Mouse (Mus musculus): ENCODE measurements at regions not wholly inside any gene's neighbourhood (a gene's known extent, or its start where the extent isn't known, plus 50 kb on each side); places are given as distances from the start of the nearest gene placed in this dataset.

- DNase-seq (ENCODE audit: low spot score in 2 of 2): no peak
Measured at GRCm38 (mm10) chr9:68072624-68073023, 232.4 kb downstream of the Vps13c start.

- no peak for DNase-seq (ENCODE audit: low spot score in 2 of 2)
Measured at GRCm38 (mm10) chr9:68077329-68077728, 237.1 kb downstream of the Vps13c start.

DNA sequence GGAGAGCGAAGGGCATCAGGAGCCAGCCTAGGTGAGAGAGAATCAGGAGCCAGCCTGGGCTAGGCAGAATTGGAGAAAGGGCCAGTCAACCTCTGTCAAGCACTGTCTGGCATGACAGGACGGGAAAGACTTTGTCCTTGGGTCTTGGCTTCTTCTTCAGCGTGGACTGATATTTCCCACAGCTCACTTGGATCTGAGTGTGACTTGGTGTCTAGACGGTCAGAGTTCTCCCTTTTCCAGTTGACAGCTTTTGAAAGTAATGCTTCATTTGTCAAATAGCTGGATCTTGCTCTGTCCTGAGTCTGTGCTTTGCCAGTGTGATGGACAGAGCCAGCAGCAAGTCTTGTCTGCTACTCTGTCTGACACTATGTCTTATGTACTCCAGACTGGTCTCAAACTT, 243.1 kb downstream of the Vps13c start:
- DNase-seq (ENCODE audit: low spot score in 2 of 2): no peak

DNA sequence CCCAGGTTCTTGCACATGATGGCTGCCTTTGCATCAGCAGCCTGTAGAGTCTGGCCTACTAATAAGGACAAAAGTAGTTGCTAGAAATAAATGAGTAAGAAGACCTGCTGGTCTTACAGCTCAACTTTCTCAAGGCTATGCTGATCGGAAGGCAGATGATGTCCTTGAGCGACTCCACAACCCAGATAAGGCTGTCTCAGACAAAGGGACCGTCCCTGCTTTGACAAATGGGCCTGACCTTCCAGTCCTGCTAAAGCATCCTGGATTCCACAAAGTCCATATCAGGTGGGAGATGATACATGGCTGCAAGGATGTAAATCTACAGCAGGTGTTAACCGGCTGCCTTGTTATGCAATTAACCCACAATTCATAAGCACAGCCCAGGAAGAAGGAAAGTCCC, 244.8 kb downstream of the Vps13c start:
- no peak for DNase-seq (ENCODE audit: low spot score in 2 of 2)

DNA sequence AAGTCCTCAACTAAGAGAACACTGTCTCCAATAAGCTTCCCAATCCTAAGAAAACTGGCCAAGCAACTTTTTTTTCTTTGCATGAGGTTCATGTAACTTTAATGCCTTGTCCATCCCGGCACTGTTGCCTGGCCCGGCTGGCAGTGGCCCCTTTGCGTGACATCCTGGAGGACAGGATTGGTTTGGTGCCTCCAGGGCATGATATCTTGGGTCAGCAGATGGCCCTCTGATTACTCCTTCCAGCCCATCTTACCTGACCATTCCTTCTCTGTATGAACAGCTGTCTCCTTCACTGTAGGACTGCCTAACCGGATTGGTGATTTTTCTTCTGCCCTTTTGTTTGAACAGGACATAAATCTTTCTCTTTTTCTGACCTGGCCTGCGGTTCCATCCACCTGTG, 254.4 kb downstream of the Vps13c start:
- DNase-seq (ENCODE audit: low spot score in 2 of 2): no peak

DNA sequence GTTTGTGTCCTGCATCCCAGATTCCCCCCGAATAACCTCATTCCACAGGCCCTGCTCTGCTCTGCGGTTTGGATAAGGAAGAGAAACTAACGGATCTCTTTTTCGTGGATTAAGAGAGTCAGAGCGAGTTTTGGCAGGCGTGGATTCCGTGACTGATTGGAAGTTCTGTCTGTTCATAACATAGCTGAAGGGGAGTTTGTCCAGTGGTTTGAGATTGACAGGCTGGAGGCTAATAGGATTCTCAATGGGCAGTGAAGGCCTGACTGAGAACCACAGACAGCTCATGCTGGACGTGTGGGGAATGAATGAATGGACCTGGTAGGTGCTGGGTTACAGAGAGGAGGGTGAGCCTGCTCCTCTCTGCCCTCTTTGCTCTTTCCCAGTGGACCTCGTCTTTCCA, 269.6 kb downstream of the Vps13c start:
- no peak for DNase-seq (ENCODE audit: low spot score in 2 of 2)

DNA sequence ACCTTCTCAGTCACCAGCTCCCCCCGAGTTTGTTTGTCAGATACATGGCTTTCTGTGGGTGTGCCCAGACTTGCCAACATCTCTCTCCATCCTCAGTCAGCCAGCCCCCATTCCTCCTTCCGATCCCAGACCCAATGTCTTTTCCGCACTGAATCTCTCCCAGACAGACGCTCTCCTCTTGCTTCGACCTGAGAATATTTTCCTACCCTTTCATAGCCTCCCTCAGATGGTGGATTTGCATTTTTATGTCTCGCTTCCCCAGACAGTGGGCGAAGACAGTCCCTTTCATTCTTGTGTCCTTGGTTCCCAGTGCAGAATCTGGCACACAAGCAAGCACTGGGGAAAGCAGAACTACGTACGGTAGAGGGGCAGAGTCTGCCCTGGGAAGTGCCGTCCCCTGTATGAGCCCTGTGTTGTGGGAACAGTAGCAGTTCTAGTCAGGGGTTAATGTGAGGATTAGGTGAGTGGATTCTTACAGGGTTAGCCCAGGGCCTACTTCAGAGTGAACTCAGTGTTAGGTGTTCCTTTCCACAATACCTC, 275.0 kb downstream of the Vps13c start:
- DNase-seq (ENCODE audit: low spot score in 2 of 2): no peak

GRCm38 (mm10) chr9:68116221-68116741, 276.1 kb downstream of the Vps13c start:
- peak in 1 of 2 experiments; percentile 16 for DNase-seq (ENCODE audit: low spot score in 2 of 2)

- no peak for DNase-seq (ENCODE audit: low spot score in 2 of 2)
Measured at GRCm38 (mm10) chr9:68118266-68118665, 278.1 kb downstream of the Vps13c start.

- DNase-seq (ENCODE audit: low spot score in 2 of 2): no peak
Measured at GRCm38 (mm10) chr9:68122266-68122665, 282.1 kb downstream of the Vps13c start.

DNA sequence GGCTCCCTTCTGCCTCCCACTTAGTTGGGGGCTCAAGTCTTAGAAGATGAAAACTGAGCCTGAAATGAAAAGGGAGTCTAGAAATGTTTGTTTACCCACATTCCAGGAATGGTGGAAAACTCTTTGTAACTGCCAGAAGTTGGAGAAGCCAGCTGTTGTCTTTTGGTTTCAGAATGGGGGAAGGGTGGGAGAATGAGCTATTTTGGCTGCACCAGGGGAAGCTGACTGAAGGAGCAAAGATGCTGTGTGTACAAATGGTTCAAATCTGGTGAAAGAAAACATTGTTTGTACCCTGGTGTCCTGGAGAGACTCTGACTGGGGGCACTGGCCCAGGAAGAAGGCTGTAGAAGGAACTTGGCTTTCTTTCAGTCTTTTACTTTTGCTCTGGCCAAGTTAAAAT, 291.1 kb downstream of the Vps13c start:
- DNase-seq (ENCODE audit: low spot score in 2 of 2): no peak

DNA sequence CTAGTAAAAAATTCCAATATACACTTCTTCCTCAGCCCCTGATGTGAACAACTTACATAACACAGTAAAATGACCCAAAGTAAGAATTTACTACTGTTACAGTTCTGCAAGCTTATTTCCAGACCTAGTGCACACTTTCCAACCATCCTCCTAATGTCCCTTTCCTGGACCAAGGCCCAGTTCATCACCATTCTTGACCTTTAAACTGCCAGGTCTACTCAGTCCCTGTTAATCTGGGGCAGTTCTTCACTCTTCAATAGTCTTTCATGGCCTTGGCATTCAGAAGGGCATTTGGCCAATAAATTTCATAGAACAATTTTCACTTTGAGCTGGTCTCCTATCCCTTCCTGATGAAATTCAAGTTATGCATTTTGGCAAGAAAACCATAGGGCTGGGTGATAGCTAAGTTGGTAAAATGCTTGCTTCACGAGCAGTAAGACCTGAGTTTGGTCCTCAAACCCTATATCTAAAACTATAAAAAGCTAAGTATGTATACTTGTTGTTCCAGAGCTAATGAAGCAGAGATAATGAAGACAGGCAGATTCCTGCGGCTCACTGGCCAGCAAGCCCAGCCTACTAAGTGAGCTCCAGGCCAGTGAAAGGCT, 295.4 kb downstream of the Vps13c start:
- DNase-seq (ENCODE audit: low spot score in 2 of 2): no peak

DNA sequence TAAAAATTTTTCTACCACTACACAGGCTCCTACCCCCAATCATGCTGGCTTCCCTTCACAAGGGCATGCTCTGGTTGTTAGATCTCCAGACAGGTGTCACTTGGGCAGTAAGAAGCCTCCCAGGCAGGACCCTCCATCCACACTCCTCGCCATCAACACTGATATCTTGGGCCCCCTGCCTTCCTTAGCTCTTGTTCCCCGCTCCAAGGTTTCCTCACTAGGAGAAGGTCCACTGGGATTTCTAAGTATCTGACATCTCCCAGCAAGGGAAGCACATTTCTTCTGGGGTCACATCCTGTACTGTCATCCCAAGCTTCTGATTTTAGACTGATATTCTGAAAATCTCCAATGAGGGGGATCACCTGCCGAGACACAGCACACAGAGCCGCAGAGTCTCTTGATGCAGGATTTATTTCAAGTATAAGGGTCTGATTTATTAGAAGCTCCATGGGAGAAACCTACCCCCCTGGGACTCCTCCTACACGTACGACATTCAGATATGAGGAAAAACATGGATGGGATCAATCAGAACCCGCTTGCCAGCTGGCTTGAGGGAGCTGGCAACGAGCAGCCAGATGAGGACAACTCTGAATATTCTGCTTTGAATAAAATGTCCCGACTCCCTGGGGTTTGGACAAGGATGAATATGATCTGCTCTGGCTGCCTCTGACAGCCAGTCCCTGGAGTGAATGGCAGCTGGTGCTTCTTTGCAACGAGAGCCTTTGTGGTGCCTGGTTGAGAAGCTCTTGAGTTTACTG, 322.8 kb downstream of the Vps13c start:
- no peak for DNase-seq (ENCODE audit: low spot score in 2 of 2)

- no peak for DNase-seq (ENCODE audit: low spot score in 2 of 2)
Measured at GRCm38 (mm10) chr9:68166556-68166955, 326.4 kb downstream of the Vps13c start.

- DNase-seq (ENCODE audit: low spot score in 2 of 2): no peak
Measured at GRCm38 (mm10) chr9:68188921-68189320, 348.7 kb downstream of the Vps13c start.

- no peak for DNase-seq (ENCODE audit: low spot score in 2 of 2)
Measured at GRCm38 (mm10) chr9:68199831-68200230, 359.6 kb downstream of the Vps13c start.

DNA sequence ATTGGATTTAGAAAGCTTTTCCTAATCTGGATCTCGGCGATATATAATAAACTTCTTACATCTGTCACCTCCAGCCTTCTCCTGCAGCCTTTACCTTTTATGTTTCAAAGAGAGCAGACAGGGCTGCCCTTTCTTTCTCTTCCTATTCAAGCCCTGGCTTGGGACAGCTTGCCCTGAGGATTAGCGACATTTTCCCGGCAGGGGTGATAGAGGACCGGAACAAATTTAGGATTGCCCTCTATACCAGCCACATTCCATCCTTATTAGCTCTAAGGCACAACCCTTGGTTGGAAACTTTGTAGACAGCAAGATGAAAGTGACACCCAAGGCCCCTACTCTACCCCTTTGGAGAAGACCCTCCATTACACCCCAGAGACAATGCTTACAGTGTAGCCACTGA, 360.8 kb downstream of the Vps13c start:
- DNase-seq (ENCODE audit: low spot score in 2 of 2): no peak

DNA sequence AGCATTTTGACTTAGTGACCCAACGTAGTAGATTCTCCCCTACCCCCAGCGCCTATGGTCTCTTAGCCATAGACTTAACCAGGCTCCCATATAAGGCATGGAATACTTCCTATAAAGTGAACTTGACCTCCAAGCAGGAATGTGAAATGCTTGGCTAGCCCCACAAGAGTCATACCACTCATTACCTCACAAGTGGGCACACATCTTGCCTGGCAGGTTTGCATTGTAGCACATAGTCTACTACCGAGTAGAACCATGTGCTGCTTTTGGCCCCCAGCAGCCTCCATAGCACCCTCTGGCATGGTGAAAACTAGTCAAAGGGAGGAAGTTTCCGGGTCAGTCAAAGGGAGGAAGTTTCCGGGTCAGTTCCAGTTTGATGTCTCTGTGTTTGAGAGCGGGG, 385.5 kb downstream of the Vps13c start:
- DNase-seq (ENCODE audit: low spot score in 2 of 2): no peak

- DNase-seq (ENCODE audit: low spot score in 2 of 2): peak; percentile 3 to 6
Measured at GRCm38 (mm10) chr9:68231131-68231530, 390.9 kb downstream of the Vps13c start.

DNA sequence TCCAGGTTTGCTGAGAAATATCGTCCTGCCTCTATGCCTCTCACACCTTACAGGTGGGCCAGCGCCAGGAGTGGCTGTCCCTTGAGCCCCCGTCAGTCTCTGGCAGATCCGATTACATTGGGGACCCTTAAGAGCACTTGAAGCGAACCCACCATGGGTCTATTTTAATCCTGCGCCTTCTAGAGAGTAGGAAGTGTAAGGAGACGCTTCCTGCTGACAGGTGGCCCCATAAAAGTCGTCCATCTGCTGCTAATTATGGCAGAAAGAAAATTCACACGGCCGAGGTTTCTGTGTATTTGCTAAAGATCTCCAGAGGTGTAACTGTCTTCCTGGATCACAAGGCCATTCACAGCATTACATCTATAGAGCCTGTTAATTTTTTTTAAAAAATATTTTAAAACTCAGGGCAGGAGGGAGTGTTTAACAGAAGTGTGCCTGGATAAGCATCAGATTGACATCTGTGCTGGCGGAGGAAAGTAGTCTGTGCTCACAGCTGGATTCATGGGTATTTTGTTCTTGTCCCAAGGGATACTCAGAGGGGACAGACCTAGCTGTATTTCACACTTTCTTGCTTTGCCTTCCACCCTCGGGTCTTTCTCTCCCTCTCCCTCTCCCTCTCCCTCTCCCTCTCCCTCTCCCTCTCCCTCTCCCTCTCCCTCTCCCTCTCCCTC, 394.9 kb downstream of the Vps13c start:
- DNase-seq (ENCODE audit: low spot score in 2 of 2): peak; percentile 5 to 26

GRCm38 (mm10) chr9:68239121-68239520, 398.9 kb downstream of the Vps13c start:
- no peak for DNase-seq (ENCODE audit: low spot score in 2 of 2)

- peak; percentile 2 to 4 for DNase-seq (ENCODE audit: low spot score in 2 of 2)
Measured at GRCm38 (mm10) chr9:68239551-68239950, 399.4 kb downstream of the Vps13c start.

Measured in right cerebral cortex, adult 2 months (tissue).